Mouse (Mus musculus): Measurements from ENCODE around the gene Tekt4. TPM values are rescaled to one million over a fixed set of nuclear protein-coding genes. Genes with fewer than 3 reads are reported as not detected.

The Tekt4 gene
- total and polyA plus RNA-seq, 2 experiments: not detected

- DNase-seq (ENCODE audit: extremely low read depth, low read depth, low spot score): no peak
- Histone ChIP-seq H3K27me3 (ENCODE audit: control insufficient read depth, insufficient read depth, low read length) (no peaks in the 10 kb centered on the region), H3K9ac (ENCODE audit: low read depth, low read length) (no peak overlapping the region), H3K4me1 (ENCODE audit: control insufficient read depth, insufficient read depth, low read length) (no peaks in the 10 kb centered on the region), H3K79me2 (ENCODE audit: control insufficient read depth, insufficient read depth, low read length) (no peaks in the 10 kb centered on the region), H3K4me3 (ENCODE audit: insufficient read depth, low read depth, low read length) (no peak overlapping the region), H3K27ac (replicated peaks; ENCODE audit: insufficient read depth, low read depth, low read length) (no peak overlapping the region), H3K36me3 (ENCODE audit: control insufficient read depth, insufficient read depth, low read length) (no peaks in the 10 kb centered on the region)
- no peak for TF ChIP-seq POLR2A (IDR thresholded peaks at IDR 0.05; ENCODE audit: extremely low read depth, insufficient read depth, low read length)
- no peak for TF ChIP-seq CTCF (IDR thresholded peaks at IDR 0.05; ENCODE audit: low read depth, low read length)
- 62% methylated on average over 9 of the region's 9 CpGs for WGBS
Observed at GRCm38 (mm10) chr17:25520492-25520891, 66.1 kb downstream of the Tekt4 start.

- no peak for DNase-seq (ENCODE audit: extremely low read depth, low read depth, low spot score)
- Histone ChIP-seq H3K27me3 (ENCODE audit: control insufficient read depth, insufficient read depth, low read length) (no peaks in the 10 kb centered on the region), H3K36me3 (ENCODE audit: control insufficient read depth, insufficient read depth, low read length) (no peaks in the 10 kb centered on the region), H3K79me2 (ENCODE audit: control insufficient read depth, insufficient read depth, low read length) (no peaks in the 10 kb centered on the region), H3K4me1 (ENCODE audit: control insufficient read depth, insufficient read depth, low read length) (no peaks in the 10 kb centered on the region), H3K4me3 (ENCODE audit: insufficient read depth, low read depth, low read length) (no peak overlapping the region), H3K27ac (replicated peaks; ENCODE audit: insufficient read depth, low read depth, low read length) (no peak overlapping the region), H3K9ac (ENCODE audit: low read depth, low read length) (no peak overlapping the region)
- no peak for TF ChIP-seq CTCF (IDR thresholded peaks at IDR 0.05; ENCODE audit: low read depth, low read length)
- no peak for TF ChIP-seq POLR2A (IDR thresholded peaks at IDR 0.05; ENCODE audit: extremely low read depth, insufficient read depth, low read length)
- 80% methylated on average over 12 of the region's 12 CpGs for WGBS
Observed at GRCm38 (mm10) chr17:25522080-25522479, 67.7 kb downstream of the Tekt4 start.

Other genes starting within 250 kb of the Tekt4 start
- gene Gnptg, start 214.5 kb upstream of the Tekt4 start, total RNA-seq (2014; rRNA removed): 32.1 and 33.0 TPM in 2 replicates
- 37.4 and 41.4 TPM in 2 replicates for gene Gnptg, start 214.5 kb upstream of the Tekt4 start, polyA plus RNA-seq (2012; rRNA removed)
- gene Tsr3, start 214.4 kb upstream of the Tekt4 start, total RNA-seq (2014; rRNA removed): 14.0 and 16.7 TPM in 2 replicates
- 18.8 and 19.3 TPM in 2 replicates for gene Tsr3, start 214.4 kb upstream of the Tekt4 start, polyA plus RNA-seq (2012; rRNA removed)
- gene Baiap3, start 198.3 kb upstream of the Tekt4 start, total RNA-seq (2014; rRNA removed): 0.13 and 0.18 TPM in 2 replicates
- gene Baiap3, start 198.3 kb upstream of the Tekt4 start, polyA plus RNA-seq (2012; rRNA removed): 0.43 and 1.2 TPM in 2 replicates
- 92.9 and 103 TPM in 2 replicates for gene Ube2i, start 180.0 kb upstream of the Tekt4 start, total RNA-seq (2014; rRNA removed)
- gene Ube2i, start 180.0 kb upstream of the Tekt4 start, polyA plus RNA-seq (2012; rRNA removed): 62.4 and 80.0 TPM in 2 replicates
- not detected in 2 replicates for gene Prss34, start 156.2 kb upstream of the Tekt4 start, total RNA-seq (2014; rRNA removed)
- gene Prss34, start 156.2 kb upstream of the Tekt4 start, polyA plus RNA-seq (2012; rRNA removed): not detected in 2 replicates
- not detected in 2 replicates for gene Prss28, start 146.0 kb upstream of the Tekt4 start, total RNA-seq (2014; rRNA removed)
- not detected in 2 replicates for gene Prss28, start 146.0 kb upstream of the Tekt4 start, polyA plus RNA-seq (2012; rRNA removed)
- not detected in 2 replicates for gene Prss29, start 136.0 kb upstream of the Tekt4 start, total RNA-seq (2014; rRNA removed)
- gene Prss29, start 136.0 kb upstream of the Tekt4 start, polyA plus RNA-seq (2012; rRNA removed): not detected in 2 replicates
- gene Tpsab1, start 109.1 kb upstream of the Tekt4 start, total RNA-seq (2014; rRNA removed): not detected in 2 replicates
- gene Tpsab1, start 109.1 kb upstream of the Tekt4 start, polyA plus RNA-seq (2012; rRNA removed): not detected in 2 replicates
- not detected in 2 replicates for gene Tpsb2, start 88.3 kb upstream of the Tekt4 start, total RNA-seq (2014; rRNA removed)
- gene Tpsb2, start 88.3 kb upstream of the Tekt4 start, polyA plus RNA-seq (2012; rRNA removed): not detected in 2 replicates
- gene Tpsg1, start 85.3 kb upstream of the Tekt4 start, total RNA-seq (2014; rRNA removed): not detected in 2 replicates
- gene Tpsg1, start 85.3 kb upstream of the Tekt4 start, polyA plus RNA-seq (2012; rRNA removed): 0.12 TPM in 1 of 2 replicates, not detected in the other
- 0.27 TPM in 1 of 2 replicates, not detected in the other for gene Cacna1h, start 20.8 kb upstream of the Tekt4 start, total RNA-seq (2014; rRNA removed)
- 0.02 and 0.05 TPM in 2 replicates for gene Cacna1h, start 20.8 kb upstream of the Tekt4 start, polyA plus RNA-seq (2012; rRNA removed)
- gene Sstr5, start 42.7 kb downstream of the Tekt4 start, total RNA-seq (2014; rRNA removed): not detected in 2 replicates
- not detected in 2 replicates for gene Sstr5, start 42.7 kb downstream of the Tekt4 start, polyA plus RNA-seq (2012; rRNA removed)
- gene Sox8, start 116.1 kb downstream of the Tekt4 start, total RNA-seq (2014; rRNA removed): not detected in 2 replicates
- not detected in 2 replicates for gene Sox8, start 116.1 kb downstream of the Tekt4 start, polyA plus RNA-seq (2012; rRNA removed)
- 26.9 and 31.3 TPM in 2 replicates for gene Lmf1, start 124.5 kb downstream of the Tekt4 start, total RNA-seq (2014; rRNA removed)
- 35.2 and 38.4 TPM in 2 replicates for gene Lmf1, start 124.5 kb downstream of the Tekt4 start, polyA plus RNA-seq (2012; rRNA removed)

Measured in liver, adult 2 months (tissue).